Mouse (Mus musculus) brain, adult 2 months (tissue): ENCODE measurements around the gene Gm16451.
"Not testable (repeated sequence)": the region's sequence is repeated elsewhere in the genome, so short reads cannot be mapped to it uniquely, and the experiment has no call there.

Experiments used
- DNase-seq: peaks from one replicate; pipeline ENCODE4 v3.0.0; 2011; ENCODE audit warnings: low read depth, low spot score

Gene Gm16451

DNA sequence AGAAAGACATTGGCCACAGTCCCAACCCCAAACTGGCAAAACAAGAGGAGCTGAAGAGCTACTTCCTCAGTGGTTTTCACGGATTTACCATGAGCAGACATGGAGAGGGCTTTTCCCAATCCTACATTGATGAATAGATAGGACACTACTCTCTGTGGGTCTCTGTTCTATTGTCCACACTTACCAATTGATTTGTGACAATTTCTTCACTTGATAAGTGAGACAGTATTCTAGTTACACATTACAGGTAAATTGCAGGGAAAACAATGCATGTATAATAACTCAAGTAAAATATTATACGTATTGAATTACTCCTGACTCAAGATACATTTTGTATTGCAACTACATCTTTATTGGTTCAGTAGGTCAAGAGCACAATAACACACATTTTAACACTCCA, at the start of gene Gm16451:
Gene Gm16451 (minus strand): TSS at position 101 of the 400 bp plus-strand sequence.
- DNase-seq = not testable (repeated sequence)

DNA sequence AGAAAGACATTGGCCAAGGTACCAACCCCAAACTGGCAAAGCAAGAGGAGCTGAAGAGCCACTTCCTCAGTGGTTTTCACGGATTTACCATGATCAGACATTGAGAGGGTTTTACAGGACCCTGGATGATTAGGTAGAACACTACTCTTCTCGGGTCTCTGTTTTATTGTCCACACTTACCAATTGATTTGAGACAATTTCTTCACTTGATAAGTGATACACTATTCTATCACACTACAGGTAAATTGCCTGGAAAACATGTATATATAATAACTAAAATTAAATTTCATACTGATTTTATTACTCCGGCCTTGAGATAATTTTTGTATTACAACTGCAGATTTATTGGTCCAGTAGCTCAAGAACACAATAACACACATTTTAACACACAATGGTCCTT, 45.9 kb upstream of the Gm16451 start, which contains the start of gene Vmn1r142:
Gene Vmn1r142 (minus strand): TSS at position 101 of the 400 bp plus-strand sequence.
- DNase-seq = not testable (repeated sequence)

DNA sequence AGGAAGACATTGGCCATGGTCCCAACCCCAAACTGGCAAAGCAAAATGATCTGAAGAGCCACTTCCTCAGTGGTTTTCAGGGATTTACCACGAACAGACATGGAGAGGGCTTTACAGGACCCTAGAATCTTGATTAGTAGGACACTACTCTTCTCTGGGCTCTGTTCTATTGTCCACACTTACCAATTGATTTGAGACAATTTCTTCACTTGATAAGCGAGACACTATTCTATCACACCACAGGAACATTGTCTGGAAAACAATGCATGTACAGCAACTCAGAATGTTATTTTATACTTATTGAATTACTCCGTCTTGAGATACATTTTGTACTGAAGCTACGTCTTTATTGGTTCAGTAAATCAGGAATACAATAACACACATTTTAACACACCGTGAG, 16.6 kb upstream of the Gm16451 start, which contains the start of gene Gm10666:
Gene Gm10666 (minus strand): TSS at position 101 of the 400 bp plus-strand sequence.
- DNase-seq = not testable (repeated sequence)

DNA sequence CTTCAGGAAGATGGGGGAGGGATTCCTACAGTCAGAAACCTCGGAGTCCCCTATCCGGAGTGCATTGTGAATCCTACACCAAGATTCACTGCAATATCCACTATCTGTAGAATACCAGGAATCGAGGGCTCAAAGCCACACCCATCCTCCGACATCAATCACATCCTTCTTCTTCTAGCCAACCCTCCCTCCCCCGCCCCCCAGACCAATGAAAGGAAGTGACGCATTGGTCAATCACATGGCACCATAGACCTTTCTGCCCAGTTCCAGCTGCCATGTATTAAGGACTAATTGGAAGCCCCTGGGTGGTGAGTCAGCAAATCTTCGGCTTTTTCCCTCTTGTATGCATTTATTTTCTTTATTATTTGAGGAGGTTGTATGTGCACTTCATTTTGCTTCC, 49.3 kb downstream of the Gm16451 start, which contains the start of gene Vmn1r139:
Gene Vmn1r139 (plus strand): TSS at position 301 of the 400 bp plus-strand sequence.
- DNase-seq = not testable (repeated sequence)
